Mouse (Mus musculus) ovary, postnatal 36 days (tissue): ENCODE data around the gene 1700012A03Rik.

Source experiments
- DNase-seq: peaks from one replicate; pipeline ENCODE4 v3.0.0; 2022; ENCODE audit warnings: low spot score, mixed read lengths

The 1700012A03Rik gene

DNA sequence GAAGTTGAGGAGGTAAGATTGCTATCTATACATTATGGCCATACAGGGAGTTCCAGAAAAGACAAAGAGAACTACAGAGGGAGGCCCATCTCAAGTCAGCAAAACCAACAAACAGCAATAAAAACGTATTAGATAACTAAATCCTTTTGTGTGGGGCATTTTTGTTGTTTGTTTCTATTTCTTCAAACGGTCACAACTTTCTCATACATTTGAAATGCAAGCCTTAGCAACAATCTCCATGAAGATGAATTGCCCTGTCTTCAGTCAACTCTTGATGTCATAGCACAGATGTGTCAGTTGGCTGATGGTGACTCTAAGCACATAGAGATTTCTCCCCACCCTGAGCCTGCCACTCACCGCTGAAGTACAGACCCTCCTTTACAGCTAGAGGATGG, at the start of gene 1700012A03Rik:
1700012A03Rik (plus strand) TSS at position 296 of the 395 bp plus-strand sequence.
- no peak for DNase-seq

DNA sequence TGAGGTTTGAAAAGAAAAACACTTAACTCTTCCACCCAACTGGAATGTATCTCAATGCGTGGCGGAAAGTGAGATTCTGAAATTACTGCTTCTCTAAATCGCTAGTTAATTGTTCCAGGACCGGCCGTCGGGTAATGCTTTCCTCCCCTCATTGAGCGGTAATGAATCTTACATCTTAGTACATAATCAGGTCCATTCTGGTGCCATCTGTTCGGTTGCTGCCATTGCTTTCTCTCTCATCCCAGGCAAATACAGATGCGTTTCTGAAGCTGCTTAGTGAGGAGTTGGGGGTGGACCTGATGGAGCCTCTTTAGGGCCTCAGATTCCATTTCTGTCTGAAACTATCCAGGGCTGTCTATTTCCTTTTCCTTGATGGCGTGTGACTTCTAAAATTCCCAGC, 45.8 kb upstream of the 1700012A03Rik start:
- no peak for DNase-seq

DNA sequence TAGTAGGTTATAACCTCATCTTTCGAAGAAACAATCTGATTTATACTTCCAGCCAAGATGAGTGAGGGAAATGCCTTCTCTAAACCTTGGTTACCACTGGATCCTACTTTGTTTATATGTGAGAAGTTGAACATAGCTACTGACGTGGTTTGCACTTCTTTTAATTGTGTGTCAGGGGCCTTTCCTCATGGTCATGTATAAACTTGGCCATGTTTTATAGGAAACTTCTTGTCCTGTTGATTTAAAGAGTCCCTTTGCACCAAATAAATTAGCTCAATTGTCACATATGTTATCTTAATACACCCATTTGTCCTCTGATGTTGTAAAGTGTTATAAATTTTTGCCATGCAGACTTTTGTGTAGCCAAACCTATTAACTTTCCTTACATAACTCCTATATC, 44.1 kb upstream of the 1700012A03Rik start:
- DNase-seq = no peak

DNA sequence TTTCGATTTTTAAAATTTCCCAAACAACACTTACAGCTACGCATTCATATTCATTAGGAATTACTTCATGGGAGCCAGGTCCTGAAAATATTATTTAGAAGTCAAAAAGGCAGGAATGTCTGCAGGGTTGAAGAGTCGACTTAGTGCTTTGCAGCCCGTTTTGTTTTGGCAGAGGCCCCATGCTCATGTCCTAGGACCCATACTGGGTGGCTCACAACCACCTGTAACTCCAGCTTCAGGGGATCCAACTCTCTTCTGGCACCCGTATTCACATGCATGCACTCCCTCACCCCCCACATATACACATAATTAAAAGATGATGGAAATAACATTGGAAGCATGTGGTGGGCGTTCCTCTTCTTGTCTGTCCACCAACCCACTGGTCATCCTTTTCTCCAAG, 43.7 kb upstream of the 1700012A03Rik start:
- DNase-seq = no peak

DNA sequence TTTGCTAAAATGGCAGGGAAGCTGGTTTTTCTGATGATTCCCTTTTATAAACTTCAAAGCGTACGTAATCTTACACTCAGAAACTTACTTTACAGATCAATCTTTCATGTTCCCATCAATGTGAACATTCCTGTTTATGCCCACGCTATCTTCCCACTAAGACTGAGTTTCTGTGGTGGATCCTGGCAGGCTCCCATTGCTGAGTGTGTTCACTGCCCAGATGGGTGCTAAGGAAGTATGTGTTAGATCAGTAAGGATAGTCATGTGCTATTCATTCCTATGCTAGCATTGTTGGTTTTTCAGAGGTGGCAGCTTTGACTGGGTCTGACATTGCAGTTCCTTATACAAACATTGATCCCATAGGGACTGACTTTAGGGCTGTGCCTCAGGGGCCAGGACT, 42.7 kb upstream of the 1700012A03Rik start:
- DNase-seq = no peak

DNA sequence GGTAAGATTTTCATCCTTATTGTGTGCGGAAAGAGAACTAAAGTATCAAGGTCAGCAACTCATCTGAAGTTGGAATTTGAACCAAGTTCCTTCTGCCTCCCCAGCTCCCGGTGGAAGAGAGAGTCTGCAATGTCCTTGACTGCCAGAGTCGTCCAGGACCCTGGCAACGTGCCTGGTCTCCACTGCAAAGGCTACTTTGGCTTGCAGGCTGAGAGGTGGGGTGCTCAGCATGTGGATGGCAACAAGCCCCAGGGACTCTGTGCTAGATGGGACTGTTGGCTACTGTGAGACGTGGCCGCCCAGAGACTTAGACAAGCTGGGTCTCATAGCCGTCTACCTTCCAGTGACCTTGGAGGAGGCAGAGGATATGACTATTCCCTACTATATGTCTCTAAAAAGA, 33.2 kb upstream of the 1700012A03Rik start:
- peak; percentile 55 for DNase-seq

DNA sequence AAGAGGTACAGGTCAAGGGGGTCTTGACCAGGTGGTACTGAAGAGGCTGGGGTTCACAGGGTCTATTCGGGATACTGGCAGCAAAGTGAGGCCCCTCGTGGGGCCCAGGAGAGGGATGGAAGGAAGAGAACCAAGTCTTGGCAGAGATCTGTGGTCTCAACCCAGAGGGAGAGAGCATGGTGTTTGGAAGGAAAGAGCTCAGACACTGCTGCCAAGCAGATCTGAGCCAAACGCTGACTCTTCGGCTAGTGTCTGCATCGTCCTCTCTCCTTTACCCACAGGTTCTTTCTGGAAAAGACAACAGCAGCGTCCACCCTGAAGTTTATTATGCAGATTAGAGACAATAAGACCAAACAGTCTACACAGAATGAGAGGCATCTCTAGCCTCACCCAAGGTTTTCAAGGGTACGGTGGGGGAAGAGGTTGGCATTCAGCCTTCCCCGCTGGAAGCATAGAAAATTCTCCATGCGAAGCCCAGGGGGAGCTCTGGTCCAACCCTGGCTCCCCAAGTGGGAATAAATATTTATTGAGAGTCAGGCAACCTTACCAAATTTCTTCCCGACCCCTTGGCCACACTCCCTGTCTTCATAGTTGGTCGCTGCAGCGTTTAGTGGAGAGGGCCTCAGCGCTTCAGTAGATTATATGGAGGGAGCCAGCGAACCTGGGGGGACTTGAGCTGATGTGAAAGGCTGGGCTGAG, 32.5 kb upstream of the 1700012A03Rik start:
- peak; percentile 6 for DNase-seq

DNA sequence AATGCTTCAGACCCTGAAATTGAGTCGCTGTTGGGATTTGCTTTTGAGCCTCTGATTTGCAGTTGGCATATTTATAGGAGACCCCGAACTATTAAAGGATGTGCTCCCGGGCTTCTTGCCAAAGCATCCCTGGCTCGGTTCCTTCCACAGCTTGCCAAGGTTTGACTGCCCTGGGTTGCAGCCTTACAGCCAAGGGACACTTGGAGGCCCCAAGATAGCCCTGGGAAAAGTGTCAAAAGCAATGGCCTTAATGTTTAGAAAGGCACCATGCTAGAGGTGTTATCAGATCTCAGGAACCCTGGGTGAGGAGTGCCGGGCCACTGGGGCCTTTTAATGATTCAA, 32.0 kb upstream of the 1700012A03Rik start:
- DNase-seq = peak; percentile 58

DNA sequence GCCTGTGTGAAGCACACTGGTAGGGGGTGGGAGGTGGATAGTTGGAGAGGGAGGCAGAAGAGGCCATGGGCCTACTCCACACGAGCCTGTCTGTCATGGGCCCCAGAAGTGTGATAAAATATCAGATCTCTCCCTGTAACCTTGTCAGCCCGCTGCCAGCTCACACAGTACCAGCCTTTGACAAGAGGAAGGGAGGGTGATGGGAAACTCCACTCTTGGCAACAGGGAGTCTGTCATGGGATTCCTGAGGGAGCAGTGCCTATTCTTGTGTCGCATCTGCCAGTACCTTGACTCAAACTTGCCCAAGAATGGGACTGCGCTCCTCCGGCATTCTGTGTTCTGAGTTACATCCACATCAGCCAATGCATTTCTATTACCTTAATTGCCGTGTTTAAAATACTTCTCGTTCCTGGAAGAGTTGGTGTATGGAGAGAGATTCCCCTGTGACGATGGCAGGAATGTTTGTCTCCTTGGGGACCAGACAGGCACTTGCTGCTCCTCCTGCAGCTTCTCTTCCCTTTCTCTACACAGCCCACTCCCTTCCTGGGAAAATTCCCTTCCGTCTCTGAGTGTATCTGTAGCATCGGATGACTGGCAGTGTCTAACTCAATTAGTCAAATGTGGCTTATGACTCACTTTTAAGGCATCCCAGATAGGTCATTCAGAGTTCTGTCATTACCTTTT, 28.1 kb upstream of the 1700012A03Rik start:
- no peak for DNase-seq

DNA sequence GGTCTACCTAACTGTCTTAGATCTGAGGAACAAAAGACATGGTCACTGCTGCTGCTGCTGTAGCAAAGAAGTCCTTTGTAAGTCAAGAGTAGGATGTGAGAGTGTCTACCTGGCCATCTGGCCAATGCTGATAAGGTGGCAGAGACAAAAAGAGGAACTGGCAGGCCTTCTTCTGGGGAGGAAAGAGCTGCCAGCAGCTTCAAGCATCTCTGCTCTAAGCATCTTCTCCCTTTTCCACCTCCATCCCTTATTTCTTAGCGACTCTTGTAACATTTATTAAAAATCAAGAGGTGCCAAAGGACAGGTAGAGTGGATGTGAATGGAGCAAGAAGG, 27.5 kb upstream of the 1700012A03Rik start:
- no peak for DNase-seq

DNA sequence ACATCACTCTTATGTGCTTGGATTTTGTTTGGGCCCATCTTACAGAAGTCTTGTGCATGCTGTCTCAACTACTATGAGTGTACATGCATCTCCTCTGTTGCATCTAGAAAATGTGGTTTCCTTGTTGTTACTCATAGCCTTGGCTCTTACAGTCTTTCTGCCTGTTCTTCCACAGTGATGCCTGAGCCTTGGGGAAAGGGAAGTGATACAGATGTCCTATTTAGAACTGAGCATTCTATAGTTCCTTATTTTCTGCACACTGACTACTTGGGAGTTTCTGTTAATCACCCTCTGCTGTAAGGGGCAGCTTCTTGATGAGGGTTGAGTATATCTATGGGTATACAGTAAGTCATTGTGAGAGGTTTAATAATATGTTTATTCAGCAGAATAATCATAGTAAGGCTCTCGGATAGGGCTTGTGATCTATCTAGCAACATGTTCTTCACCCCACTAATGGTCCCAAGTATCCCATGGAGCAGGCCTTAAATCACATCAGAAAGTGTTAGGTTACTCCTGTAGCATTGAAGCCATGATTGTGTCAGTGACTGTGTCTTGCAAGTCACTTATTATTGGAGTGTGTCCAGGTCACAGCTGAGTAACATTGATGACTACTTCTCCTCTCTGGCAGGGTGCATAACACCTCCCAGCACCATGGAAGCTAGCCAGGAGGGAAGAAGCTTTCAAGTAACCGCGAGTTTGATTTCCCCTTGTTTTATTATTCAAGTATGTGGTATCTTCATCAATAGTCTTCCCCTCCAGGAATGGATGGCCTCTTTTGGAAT, 21.6 kb upstream of the 1700012A03Rik start:
- no peak for DNase-seq

DNA sequence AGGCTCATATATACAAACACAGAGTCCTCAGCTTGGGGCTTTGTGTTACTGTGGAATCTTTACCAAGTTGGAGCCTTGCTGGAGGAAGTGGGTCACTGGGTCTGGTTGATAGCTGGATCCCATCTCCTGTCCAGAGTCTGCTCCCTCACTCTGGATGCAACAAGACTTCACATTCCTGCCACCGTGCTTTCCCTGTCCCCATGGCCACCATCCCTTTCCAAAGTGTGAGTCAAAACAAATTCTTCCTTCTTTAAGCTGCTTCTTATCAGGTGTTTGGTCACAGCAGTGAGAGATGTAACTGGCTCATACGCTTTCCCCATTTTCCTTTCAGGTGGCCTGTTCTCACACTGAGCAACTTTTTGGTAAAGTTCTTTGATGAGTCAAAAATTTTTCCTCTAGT, 15.8 kb upstream of the 1700012A03Rik start:
- no peak for DNase-seq

DNA sequence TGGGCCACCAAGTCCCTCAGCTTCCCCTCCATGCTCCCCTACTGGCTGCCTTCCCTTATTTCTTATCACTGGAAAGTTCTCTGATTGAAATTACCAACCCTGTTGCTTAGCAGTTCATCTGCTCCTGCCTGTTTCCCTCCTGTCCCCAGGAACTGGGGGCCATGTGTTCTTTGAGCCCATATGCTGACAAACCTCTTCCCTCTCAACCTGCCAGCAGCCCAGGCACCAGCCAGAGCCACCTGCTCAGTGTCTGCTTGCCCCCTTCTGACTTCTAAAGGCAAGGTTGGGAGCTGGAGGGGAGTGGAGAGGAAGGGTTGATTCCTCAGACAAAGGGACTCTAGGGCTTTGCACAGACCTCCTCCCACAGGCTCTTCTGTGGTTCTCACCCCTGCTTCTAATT, 4.7 kb upstream of the 1700012A03Rik start:
- DNase-seq = no peak

DNA sequence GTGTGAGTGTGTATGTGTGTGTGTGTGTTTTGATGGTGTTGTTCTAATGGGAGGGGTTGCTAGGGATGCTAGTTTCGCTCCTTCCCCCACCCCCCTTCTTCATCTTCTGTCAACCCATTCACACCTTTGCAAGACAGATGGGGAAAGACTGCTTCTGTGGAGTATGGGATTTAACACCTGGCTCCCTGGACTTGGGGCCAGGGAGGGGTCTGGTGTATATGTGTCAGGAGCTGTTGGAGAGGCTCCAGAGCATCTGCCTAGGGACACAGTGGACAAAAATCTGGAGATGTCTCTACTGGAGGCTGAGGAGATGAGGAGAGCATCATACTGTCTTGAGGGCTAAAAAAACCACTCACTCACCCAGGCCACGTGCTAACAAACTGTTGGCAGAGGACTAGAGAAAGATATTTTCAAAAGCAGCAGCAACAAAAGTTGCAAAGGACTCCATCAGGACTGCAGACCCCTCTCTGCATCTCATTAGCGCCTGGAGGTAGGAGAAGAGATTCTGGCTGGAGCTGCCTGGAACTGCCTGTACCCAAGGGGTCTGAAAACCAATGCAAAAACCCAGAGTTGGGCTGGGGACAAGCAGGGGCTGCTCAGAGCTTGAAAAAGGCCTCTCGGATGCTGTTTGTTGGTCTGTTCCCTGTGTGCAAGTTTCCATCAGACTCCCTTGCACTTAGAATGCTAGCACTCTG, 643 bp upstream of the 1700012A03Rik start:
- DNase-seq = no peak

DNA sequence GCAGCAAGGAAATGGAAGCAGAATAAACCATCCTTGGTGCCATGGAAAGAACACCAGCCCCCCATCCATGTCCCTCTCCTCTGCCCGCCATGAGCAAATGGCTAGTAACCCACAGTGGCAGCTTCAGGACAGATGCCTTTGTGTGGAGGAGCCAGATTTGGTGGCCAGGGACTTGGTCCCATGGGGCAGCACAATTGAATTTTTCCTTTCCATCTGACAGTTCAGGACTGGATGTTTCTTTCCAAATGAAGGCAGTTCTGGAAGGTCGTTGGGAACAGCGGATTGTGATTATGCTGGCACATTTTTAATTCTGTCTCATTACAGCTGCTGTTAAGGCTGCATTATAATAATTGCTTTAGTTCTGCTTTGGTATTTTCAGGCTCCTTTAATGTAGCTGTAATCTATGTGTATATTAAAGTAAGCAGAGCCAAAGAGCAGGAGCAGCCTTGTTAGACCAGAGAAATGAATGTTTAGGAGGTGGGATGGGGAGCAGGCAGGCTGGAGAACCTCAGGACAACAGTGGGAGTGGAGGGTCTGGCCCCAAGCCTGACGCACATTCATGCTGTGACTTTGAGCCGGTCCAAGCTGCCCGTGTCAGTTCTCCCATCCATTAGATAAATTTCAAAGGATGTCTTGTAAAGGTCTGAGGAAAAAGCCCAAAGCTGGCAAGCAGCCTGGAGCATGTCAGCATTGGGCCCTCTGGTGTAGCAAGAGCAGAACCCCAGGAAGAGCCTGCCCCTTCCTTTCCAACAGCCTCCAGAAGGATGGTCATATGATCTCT, 2.3 kb downstream of the 1700012A03Rik start:
- DNase-seq = no peak

DNA sequence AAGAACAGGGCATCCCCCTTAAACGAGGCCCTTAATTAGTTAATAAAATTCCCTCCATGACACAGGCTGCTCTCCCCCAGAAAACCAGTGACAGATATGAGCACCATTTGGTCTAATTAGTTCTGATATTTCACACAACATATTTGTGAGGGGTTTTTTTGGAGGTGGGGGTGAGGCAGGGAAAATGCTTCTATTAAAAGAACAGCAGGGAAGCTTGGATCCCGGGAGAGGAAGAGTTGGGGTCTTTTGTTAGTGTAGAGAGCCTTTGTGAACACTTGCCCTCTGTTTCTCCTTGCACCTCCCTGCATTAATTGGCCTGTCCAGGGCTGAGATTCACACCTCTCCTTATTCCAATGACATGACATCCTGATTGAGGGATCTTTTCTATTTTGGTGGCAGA, 6.5 kb downstream of the 1700012A03Rik start:
- DNase-seq = no peak

DNA sequence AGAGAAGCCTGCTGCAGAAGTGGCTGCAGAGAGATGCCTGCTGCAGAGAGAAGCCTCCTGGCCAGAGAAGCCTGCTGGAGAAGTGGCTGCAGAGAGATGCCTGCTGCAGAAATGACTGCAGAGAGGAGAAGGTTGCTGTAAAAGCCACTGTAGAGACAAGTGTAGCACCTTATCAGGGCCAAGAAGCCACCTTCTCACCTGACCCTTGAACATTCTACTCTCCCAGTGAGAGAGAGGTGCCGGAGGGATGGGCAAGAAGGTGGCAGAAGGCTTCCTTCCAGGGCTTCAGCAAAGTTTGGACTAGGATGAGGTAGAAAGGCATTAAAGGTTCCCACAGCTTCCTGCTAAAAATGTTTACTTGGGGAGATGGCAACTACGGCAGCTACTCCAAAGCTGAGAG, 8.5 kb downstream of the 1700012A03Rik start:
- no peak for DNase-seq

DNA sequence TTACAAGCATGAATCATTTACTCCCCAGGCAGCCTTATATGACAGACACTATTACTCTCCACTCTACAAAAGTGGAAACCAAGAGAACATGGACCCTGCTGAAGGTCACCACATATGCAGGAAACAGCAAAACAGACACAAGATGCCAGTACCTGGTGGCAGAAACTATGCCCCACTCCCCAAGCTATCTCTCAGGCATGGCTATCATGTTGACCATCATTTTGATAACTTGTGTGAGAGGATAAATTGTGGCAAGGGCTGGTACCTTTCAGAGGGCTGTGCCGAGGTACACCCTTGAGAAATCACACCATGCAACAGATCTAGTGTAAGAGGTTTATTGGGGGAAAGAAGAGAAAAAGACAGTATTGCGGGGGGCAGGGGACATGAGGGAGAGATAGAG, 10.6 kb downstream of the 1700012A03Rik start:
- DNase-seq = no peak

DNA sequence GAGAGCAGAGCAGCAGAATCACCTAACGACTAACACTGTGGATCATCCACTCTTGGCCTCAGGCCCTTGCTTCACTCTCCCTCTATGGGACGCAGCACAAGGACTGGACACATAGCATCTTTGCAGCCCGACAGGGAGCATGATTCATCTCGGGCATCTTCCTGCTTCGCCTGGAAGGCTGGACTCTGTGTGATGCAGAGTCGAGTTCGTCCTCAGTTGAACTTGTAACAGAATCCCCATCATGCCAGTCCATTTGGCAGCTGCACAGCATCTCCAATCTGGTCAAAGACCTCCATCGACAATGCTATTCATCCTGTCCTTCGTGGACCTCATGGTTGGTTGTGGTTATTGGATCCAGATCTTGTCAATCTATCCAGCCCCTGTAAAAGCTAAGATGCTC, 11.2 kb downstream of the 1700012A03Rik start:
- no peak for DNase-seq

DNA sequence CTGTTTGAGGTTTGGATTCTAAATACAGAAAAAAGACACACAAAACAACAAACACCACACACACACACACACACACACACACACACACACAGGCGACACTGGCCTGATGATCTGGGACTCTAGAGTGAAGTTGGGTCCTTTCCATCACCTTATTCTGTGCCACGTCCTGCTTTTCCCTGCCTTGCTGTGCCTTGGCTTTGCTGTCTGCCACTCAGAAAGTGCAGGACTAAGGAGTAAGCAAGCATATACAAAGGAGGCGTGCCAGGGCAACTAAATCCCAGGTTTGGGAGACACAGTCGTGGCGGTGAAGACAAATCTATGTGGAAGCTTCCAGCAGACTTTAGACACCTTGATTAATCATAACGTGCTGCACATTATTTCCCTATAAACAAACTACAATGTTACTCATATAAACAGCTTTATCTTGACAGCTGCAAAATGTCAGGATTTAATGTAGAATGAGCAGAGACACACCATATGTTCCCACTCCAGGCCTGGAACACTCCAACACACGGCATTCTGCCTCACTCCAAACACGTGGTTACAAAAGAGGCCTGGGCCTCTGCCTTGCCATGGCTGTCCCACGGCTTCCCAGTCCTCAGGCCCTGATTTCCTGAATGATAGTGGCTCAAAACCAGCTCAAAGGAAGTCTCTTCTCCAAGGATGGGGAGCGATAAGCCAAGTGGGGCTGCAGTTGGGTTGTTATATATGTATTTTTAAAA, 15.9 kb downstream of the 1700012A03Rik start:
- no peak for DNase-seq

DNA sequence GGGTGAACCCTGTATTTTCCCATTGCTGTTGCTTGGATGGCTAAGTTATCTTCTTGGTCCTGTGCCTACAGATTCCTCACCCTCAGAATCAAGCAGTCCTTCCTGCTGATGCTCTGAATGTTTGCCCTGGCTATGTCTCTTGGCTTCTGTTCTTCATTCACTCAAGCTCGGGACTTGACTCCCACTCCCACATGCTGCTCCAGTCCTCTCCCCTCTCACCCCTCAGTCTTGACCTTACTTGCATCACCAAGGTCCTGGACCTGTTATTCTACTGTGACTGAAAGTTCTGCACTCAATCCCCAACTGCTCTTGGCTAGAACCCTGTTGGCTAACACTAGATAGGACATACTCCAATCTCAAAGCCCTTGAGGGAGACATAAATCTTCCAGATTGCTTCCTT, 22.1 kb downstream of the 1700012A03Rik start:
- peak; percentile 4 for DNase-seq
